Mouse (Mus musculus) cerebellum, postnatal 25 days (tissue): ENCODE measurements around the gene Eno4.
"Not testable (repeated sequence)": the region's sequence is repeated elsewhere in the genome, so short reads cannot be mapped to it uniquely, and the experiment has no call there.

Experiments
- DNase-seq, 2 experiments: peaks; one replicate each; pipeline ENCODE4 v3.0.0; 2021; ENCODE audit warnings: mixed read lengths in 2 of 2

Gene Eno4

GRCm38 (mm10) chr19:58942841-58943828 is at the start of gene Eno4, which contains the start of gene Hspa12a:
Gene Eno4 (plus strand): TSS chr19:58943425.
Gene Hspa12a (minus strand): TSS chr19:58943654.
- peak; percentile 97 to 98 for DNase-seq

DNA sequence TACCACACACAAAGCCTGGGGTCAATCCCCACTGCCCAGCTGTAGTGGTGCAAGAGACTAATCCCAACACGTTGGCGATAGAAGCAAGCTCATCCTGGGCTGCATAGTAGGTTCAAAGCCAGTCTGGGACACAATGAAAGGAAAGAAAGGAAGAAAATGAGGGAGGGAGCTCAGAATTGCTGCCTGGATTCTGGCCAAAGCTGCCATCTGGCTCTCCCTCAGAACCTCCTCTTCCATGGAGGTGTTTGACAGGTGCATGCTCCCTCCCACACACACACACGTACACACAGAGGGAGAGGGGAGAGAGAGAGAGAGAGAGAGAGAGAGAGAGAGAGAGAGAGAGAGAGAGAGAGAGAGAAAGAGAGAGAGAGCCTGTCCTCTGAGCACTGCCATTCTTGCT is 47.0 kb upstream of the Eno4 start:
- peak; percentile 85 to 91 for DNase-seq

- not testable (repeated sequence) for DNase-seq
Observed at GRCm38 (mm10) chr19:58900471-58900870, 42.8 kb upstream of the Eno4 start.

- DNase-seq, result no peak
Observed at GRCm38 (mm10) chr19:58903079-58903898, 39.9 kb upstream of the Eno4 start.

DNA sequence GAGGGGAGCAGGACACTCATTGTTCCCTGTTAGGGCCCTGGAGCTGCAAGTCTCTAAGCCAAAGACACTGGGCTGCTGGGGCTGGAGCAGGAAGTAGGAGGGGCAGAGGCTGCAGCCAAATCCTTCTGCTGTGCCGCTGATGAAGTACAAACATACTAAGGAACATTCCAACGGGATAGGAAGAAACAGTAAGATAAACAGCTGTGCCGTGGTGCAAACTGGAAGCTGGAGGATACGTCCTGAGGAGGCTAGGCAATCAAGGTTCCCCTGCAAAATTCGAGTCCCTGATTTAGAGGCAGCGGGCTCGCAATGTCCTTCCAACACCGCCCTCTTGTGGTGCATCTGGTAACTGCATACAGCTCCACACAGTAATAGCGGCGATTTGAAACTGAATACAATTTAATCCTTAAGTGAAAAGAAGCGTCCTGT is 39.3 kb upstream of the Eno4 start:
- DNase-seq, result peak; percentile 90 to 95

- DNase-seq, result no peak
Observed at GRCm38 (mm10) chr19:58906685-58907084, 36.5 kb upstream of the Eno4 start.

GRCm38 (mm10) chr19:58908018-58908417 is 35.2 kb upstream of the Eno4 start:
- DNase-seq, result no peak

DNA sequence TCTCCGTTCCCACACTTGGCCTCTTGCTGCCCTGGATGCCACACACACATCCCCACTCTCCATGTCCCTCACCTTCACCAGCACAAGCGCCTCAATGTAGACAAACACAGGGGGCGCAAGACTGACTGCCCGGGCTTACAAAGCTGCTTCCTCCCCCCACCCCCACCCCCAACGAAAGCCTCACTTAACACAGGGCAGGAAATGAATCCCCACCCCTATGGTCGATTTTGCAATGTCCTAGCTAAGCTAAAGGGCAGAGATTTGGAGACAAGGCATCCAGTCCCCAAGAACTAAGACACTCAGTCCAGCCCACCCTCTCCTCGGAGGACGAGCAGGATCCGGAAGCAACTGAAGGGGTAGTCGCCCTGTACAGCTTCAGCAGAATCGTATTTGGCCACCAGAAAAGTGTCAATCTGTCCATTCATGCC is 32.3 kb upstream of the Eno4 start:
- no peak for DNase-seq

DNA sequence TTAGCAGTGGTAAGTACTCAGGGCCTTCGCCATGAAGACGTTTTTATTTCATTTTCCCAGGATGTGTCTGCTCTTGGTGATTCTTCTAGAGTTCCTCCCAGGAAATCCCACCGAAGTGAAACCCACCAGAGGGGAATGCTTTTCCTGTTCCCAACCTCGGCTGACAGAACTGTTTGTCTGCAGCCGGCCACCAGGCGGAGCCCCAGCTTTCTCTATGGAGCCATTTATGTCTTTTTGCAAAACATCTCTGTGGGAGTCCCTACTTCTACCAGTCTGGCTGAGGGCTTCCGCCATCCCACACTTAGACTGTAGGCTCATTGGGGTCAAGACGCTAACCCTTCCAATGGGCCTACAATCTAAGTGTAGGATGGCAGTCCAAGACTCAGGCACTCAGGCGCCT is 31.8 kb upstream of the Eno4 start:
- peak; percentile 70 to 78 for DNase-seq

- no peak for DNase-seq
Observed at GRCm38 (mm10) chr19:58913301-58913700, 29.9 kb upstream of the Eno4 start.

- DNase-seq, result no peak
Observed at GRCm38 (mm10) chr19:58918597-58918996, 24.6 kb upstream of the Eno4 start.

DNA sequence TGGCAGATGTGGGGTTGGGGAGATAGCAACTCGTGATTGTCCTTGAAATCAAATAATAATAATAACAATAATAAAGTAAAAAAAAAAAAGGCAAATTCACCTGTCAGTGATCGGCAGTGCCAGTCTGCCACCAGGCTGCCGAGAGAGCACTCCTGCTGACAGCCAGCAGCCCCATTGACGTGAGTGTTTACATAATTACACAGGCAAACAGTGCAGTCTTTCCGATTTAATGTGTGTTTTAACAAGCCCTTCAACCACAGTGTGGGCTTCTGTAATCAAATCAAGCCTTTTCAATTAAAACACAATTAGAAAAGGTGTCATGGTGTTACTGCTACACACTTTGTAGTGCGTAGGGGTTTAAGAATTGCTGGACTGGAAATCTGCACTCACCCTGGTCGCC is 24.1 kb upstream of the Eno4 start:
- DNase-seq, result no peak

GRCm38 (mm10) chr19:58931081-58931800 is 12.0 kb upstream of the Eno4 start:
- DNase-seq, result no peak

DNA sequence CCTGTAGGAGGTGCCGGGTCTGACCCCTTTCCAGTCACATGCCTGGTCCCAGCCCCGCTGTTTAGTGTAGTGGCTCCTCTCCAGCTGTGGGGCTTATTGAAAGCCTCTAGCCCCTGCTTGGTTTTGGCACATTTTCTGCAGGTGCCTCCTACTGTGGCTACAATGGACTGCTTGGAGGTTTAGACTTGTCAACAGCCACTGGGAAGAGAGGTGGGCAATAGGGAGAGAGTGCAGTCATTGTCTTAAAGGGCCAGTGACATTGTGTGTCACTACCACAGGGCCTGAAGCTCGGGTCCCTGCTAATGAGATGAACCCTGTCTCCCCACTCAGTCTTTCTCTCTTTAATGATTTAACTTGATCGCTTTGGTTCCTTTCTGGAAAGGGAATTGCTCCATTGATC is 10.2 kb upstream of the Eno4 start:
- DNase-seq, result no peak

GRCm38 (mm10) chr19:58945959-58946358 is 2.7 kb downstream of the Eno4 start:
- no peak for DNase-seq

- DNase-seq, result no peak
Observed at GRCm38 (mm10) chr19:58951521-58951920, 8.3 kb downstream of the Eno4 start.

- DNase-seq, result no peak
Observed at GRCm38 (mm10) chr19:58952236-58952635, 9.0 kb downstream of the Eno4 start.

- DNase-seq, result no peak
Observed at GRCm38 (mm10) chr19:58954779-58955178, 11.6 kb downstream of the Eno4 start.

DNA sequence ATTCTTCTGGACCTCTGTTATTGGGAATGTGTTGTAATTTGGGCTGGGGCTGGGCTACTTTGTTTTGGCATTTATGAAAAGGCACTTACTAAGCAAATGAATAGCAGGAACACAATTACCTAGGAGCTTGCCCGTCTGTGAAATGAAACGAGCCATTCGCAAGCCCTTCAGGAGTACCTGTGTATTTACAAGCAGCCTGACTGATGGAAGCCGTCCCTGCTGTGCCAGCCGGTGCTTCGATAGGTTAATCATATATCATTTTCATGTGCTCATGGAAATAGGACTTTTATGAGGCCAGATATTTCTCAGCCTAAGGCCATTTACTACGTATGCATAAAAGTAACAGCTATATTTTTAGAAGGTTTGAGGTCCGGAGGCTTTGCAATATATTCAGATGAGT is 19.8 kb downstream of the Eno4 start:
- no peak for DNase-seq

DNA sequence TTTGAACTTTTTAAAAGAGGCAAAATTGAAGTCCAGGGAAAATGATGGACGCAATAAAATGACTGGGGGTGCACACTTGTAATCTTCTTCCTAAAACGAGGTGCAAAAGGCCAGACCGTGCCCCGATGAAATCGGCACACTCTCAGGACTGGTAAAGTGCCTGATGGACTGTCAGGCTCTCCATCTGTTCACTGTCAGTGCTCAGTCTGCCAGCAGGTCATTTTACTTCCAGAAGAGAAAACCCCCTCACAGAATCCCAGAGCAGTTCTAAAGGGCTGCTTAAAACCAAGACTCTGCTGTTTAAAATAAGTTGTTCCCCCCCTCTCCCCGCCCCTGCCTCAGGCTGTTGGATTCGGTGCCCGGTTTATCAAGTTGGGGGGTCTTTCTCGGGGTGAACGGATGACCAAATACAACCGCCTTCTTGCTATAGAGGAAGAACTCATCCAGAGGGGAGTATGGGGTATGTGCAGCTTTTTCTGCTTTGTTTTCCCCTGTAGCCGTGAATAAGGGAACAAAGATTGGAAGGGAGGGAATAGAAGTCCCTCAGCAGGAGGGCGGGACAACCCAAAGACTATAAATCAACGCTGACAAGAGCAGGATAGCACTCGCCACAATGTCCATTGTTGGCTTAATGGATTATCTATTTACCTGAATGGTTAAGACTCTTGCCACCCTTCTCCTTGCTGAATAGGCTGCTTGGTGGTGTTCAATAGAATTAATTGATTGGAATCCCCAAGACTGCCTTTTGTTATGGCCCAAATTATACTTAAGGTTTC is 25.7 kb downstream of the Eno4 start:
- DNase-seq, result peak; percentile 51 to 62

GRCm38 (mm10) chr19:58970826-58971225 is 27.6 kb downstream of the Eno4 start:
- no peak for DNase-seq

DNA sequence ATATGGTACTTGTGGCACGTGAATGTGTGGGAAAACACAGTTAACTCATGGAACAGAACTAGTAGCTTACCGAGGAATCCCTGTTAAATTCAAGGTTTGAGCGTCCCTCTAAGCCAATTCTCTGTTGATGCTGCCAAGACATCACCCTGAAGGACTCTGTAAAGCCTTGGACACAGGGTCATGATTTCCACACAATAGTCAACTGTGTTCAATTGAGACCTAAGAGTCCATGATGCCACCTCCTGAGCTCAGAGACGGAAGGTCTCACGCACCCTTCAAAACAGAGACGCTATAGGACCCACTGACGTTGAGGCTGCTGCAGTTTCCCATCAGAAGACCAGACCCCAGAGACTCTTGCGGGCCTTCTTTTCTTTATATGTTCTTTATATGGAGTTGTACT is 30.9 kb downstream of the Eno4 start:
- DNase-seq, result no peak
